In the genomic region with DNA sequence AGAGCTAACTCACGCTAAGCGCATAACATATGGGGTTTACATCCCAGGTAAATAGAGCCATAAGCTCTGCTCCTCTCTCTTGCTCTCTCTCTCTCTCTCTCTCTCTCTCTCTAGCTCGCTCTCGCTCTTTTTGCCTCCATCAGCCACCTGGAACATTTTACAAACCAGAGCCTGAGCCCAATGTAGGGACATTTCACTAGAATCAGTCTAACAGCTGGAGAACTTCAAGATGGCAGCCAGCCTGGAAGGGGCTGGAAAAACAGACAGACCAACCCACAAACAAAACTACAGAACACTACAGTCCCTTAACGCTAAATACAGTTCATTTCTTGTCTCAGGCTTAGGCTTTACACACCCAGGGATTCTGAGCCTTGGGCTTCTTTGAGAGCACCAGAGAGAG, we compare ENCODE assay signal across 18 mouse cellular contexts. TPM values are rescaled to one million over a fixed set of nuclear protein-coding genes. Genes with fewer than 3 reads are reported as not detected.
DNase-seq lines count a peak whose midpoint lies in the region; ATAC-seq lines count a peak whose summit lies in the region.
"Had no signal": no experiment of that assay in that cellular context is flagged by ENCODE, and none has a peak within 500 bp of the region (broad histone marks: within the 10 kb centered on the region; RNA-seq: fewer than 3 reads in every experiment).

No protein-coding gene starts in this region.

- no peak overlapping the region for H3K4me3 ChIP-seq in kidney, embryonic 14.5 days (ENCODE audit: low read length)
- H3K4me3 ChIP-seq: heart, embryonic 13.5 days; liver, embryonic 13.5 days; neural tube, embryonic 13.5 days had no signal

- H3K9me3 ChIP-seq in kidney, embryonic 14.5 days (ENCODE audit: control insufficient read depth, low read length) = no peaks in the 10 kb centered on the region
- H3K9me3 ChIP-seq: heart, embryonic 13.5 days; liver, embryonic 13.5 days; megakaryocyte, embryonic 14.5 days; neural tube, embryonic 13.5 days had no signal

- DNase-seq in gastrocnemius, postnatal 14 days = peak; percentile 27
- no peak for DNase-seq in gastrocnemius, adult 18-20 months (ENCODE audit: low spot score)
- no peak for DNase-seq in kidney, adult 8-10 months
- DNase-seq in lung, postnatal 10 days = peak; percentile 66
- DNase-seq in lung, postnatal 25 days (ENCODE audit: low spot score) = no peak
- DNase-seq in left cerebral cortex, adult 11 months (ENCODE audit: low spot score) = no peak
- DNase-seq in frontal cortex, postnatal 14 days (ENCODE audit: low spot score in 2 of 2) = no peak
- DNase-seq: adrenal gland, adult 8-10 months; embryo, embryonic 11 days; liver, embryonic 13.5 days; right cerebral cortex, postnatal 4 days had no signal

- intact Hi-C loops in gastrocnemius, postnatal 14 days (cut with DNase I; ENCODE audit: low total_unique reads) = no loop called here

- peaks cover 24% of the 10 kb centered on the region; the same call in 1 of the 2 replicates for H3K4me1 ChIP-seq in kidney, embryonic 14.5 days (ENCODE audit: control insufficient read depth, insufficient read depth, low read length)

- H3K27me3 ChIP-seq in kidney, embryonic 14.5 days (ENCODE audit: control insufficient read depth, insufficient read depth, low read length) = no peaks in the 10 kb centered on the region
- H3K27me3 ChIP-seq: heart, embryonic 13.5 days; liver, embryonic 13.5 days; megakaryocyte, embryonic 14.5 days had no signal

- H3K9ac ChIP-seq in kidney, embryonic 14.5 days (ENCODE audit: low read depth, low read length) = no peak overlapping the region
- H3K9ac ChIP-seq: heart, embryonic 13.5 days; liver, embryonic 13.5 days; neural tube, embryonic 13.5 days had no signal

- WGBS in kidney, embryonic 14.5 days = 59% methylated on average over 5 of the region's 5 CpGs

- H3K27ac ChIP-seq in kidney, embryonic 14.5 days (ENCODE audit: low read depth, low read length) = peak overlapping the region; percentile 5; the same call in 1 of the 2 replicates
- H3K27ac ChIP-seq: liver, embryonic 13.5 days; neural tube, embryonic 13.5 days had no signal

- no peak overlapping the region for H3K4me2 ChIP-seq in kidney, embryonic 14.5 days (replicated peaks; ENCODE audit: low read depth, low read length)
- H3K4me2 ChIP-seq: heart, embryonic 13.5 days; liver, embryonic 13.5 days; neural tube, embryonic 13.5 days had no signal

- no peaks in the 10 kb centered on the region for H3K36me3 ChIP-seq in kidney, embryonic 14.5 days (ENCODE audit: control insufficient read depth, insufficient read depth, low read length)
- H3K36me3 ChIP-seq: heart, embryonic 13.5 days; liver, embryonic 13.5 days; neural tube, embryonic 13.5 days had no signal

- ATAC-seq in kidney, embryonic 14.5 days (ENCODE audit: low FRiP score, low TSS enrichment) = no peak

RNA-seq across cellular contexts. Expression of a gene that starts 5.5 kb away (rescaled TPM):
- 10 to 100 TPM; 27.1 to 29.7 TPM for total RNA-seq in gastrocnemius, postnatal 14 days (2021)
- 10 to 100 TPM; 24.3 to 32.4 TPM for total RNA-seq in gastrocnemius, adult 18-20 months (2021)
- 19.0 and 31.0 TPM in 2 replicates for polyA plus RNA-seq in kidney, embryonic 14.5 days (2014; fragmentation: Nextera tagmentation; extraction: Ambion mirVana)

RNA-seq across cellular contexts. Expression of a gene that starts 56.5 kb away (rescaled TPM):
- total RNA-seq in gastrocnemius, postnatal 14 days (2021) = not detected
- total RNA-seq in gastrocnemius, adult 18-20 months (2021) = not detected
- polyA plus RNA-seq in kidney, embryonic 14.5 days (2014; fragmentation: Nextera tagmentation; extraction: Ambion mirVana) = not detected in 2 replicates
- total RNA-seq: adrenal gland, adult 8-10 months; layer of hippocampus, postnatal 10 days; left cerebral cortex, postnatal 36 days had no signal
- polyA plus RNA-seq: heart, embryonic 13.5 days; liver, embryonic 13.5 days; neural tube, embryonic 13.5 days; urinary bladder, adult 2 months had no signal

RNA-seq across cellular contexts. Expression of a gene that starts 59.2 kb away (rescaled TPM):
- total RNA-seq in gastrocnemius, postnatal 14 days (2021) = under 1 TPM; 0.11 to 0.31 TPM
- total RNA-seq in gastrocnemius, adult 18-20 months (2021) = not detected
- 1.4 and 2.3 TPM in 2 replicates for polyA plus RNA-seq in kidney, embryonic 14.5 days (2014; fragmentation: Nextera tagmentation; extraction: Ambion mirVana)

Comparison
In these comparisons a context has a peak if more than half of its experiments do, and no peak if none do; other contexts are left out.
1. DNase-seq: peak in gastrocnemius, postnatal 14 days (single experiment) and lung, postnatal 10 days (single experiment); none in gastrocnemius, adult 18-20 months (single experiment), kidney, adult 8-10 months (0 of 2), lung, postnatal 25 days (single experiment), left cerebral cortex, adult 11 months (single experiment) and frontal cortex, postnatal 14 days (0 of 2).